ENCODE assay signal across 8 mouse cellular contexts in the genomic region with DNA sequence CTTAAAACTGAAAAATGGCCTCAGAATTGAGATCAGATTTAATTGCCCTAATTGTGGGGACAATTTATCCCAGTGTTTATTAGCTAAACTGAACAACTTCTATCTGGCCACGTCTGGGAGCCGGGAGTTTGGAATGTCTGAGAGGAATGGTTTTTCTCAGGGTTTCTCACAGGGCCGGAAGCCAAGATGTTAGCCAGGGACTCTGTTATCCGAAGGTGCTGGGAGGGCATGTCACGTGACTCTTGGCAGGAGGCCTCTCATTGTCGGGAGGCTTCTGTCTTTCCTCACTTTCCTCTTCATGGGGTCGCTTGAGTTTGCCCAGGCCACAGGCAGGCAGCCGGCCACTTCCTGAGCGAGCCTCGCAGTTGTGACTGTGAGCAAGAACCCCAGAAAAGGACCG. TPM values are rescaled to one million over a fixed set of nuclear protein-coding genes. Genes with fewer than 3 reads are reported as not detected.
A peak's percentile ranks its signal among the peaks of the same experiment; 100 is the strongest.
DNase-seq lines count a peak whose midpoint lies in the region; ATAC-seq and TF ChIP-seq lines count a peak whose summit lies in the region.

No protein-coding gene starts in this region.

- peak overlapping the region; percentile 43 for H3K4me2 ChIP-seq in lung, embryonic 15.5 days
- H3K4me2 ChIP-seq in kidney, embryonic 15.5 days, result peak overlapping the region; percentile 16; the same call in 1 of the 2 replicates
- H3K4me2 ChIP-seq in neural tube, embryonic 11.5 days (ENCODE audit: low read depth), result no peak overlapping the region

- no peak for ATAC-seq in lung, embryonic 15.5 days (ENCODE audit: borderline replicate concordance, extremely low read depth, low FRiP score, low TSS enrichment)
- ATAC-seq in kidney, embryonic 15.5 days (replicated peaks; ENCODE audit: low FRiP score), result 0 out of 2 replicates have a peak, but pooled peaks have one; percentile 36
- ATAC-seq in neural tube, embryonic 11.5 days (ENCODE audit: insufficient read depth, low FRiP score, low TSS enrichment), result no peak
- ATAC-seq in monocyte, adult 5-6 weeks (replicated peaks; ENCODE audit: insufficient number of reproducible peaks, low FRiP score, low TSS enrichment, poor library complexity, severe bottlenecking), result no peak
- no peak for ATAC-seq in megakaryocyte-erythroid progenitor cell, adult 5-6 weeks (replicated peaks; ENCODE audit: low FRiP score, low TSS enrichment, poor library complexity, severe bottlenecking)

- H3K4me3 ChIP-seq in lung, embryonic 15.5 days, result no peak overlapping the region
- no peak overlapping the region for H3K4me3 ChIP-seq in lung, adult 2 months (replicated peaks; ENCODE audit: extremely low read depth, low read depth, low read length)
- H3K4me3 ChIP-seq in kidney, embryonic 15.5 days (replicated peaks), result no peak overlapping the region
- H3K4me3 ChIP-seq in neural tube, embryonic 11.5 days (ENCODE audit: low read depth, low read length), result no peak overlapping the region

- H3K27me3 ChIP-seq in lung, embryonic 15.5 days, result no peaks in the 10 kb centered on the region
- H3K27me3 ChIP-seq in kidney, embryonic 15.5 days, result no peaks in the 10 kb centered on the region
- no peaks in the 10 kb centered on the region for H3K27me3 ChIP-seq in neural tube, embryonic 11.5 days (ENCODE audit: control insufficient read depth, insufficient read depth, low read length)

- TF ChIP-seq CTCF in lung, adult 2 months (IDR thresholded peaks at IDR 0.05; ENCODE audit: insufficient read depth, low read length), result no peak

- H3K9me3 ChIP-seq in lung, embryonic 15.5 days, result no peaks in the 10 kb centered on the region
- no peaks in the 10 kb centered on the region for H3K9me3 ChIP-seq in kidney, embryonic 15.5 days (replicated peaks)
- no peaks in the 10 kb centered on the region for H3K9me3 ChIP-seq in neural tube, embryonic 11.5 days (ENCODE audit: control insufficient read depth, low read length)

- no peak for DNase-seq in lung, adult 2 months
- DNase-seq in heart, adult 9 months (ENCODE audit: low spot score in 2 of 2), result peak; percentile 61 to 62
- DNase-seq in neural tube, embryonic 11.5 days (ENCODE audit: low spot score), result no peak
- no peak for DNase-seq in cerebellum, postnatal 36 days

- no peak for TF ChIP-seq POLR2A in lung, adult 2 months (IDR thresholded peaks at IDR 0.05; ENCODE audit: borderline replicate concordance, extremely low read depth, low read depth, low read length)

- no peaks in the 10 kb centered on the region for H3K36me3 ChIP-seq in lung, embryonic 15.5 days
- H3K36me3 ChIP-seq in kidney, embryonic 15.5 days, result no peaks in the 10 kb centered on the region
- no peaks in the 10 kb centered on the region for H3K36me3 ChIP-seq in neural tube, embryonic 11.5 days (ENCODE audit: control insufficient read depth, insufficient read depth, low read length)

- no peak overlapping the region for H3K27ac ChIP-seq in lung, embryonic 15.5 days
- peak overlapping the region; percentile 68 for H3K27ac ChIP-seq in kidney, embryonic 15.5 days
- H3K27ac ChIP-seq in neural tube, embryonic 11.5 days (ENCODE audit: low read depth, low read length), result no peak overlapping the region

- H3K4me1 ChIP-seq in lung, embryonic 15.5 days, result peaks cover 13% of the 10 kb centered on the region
- H3K4me1 ChIP-seq in lung, adult 2 months (ENCODE audit: control insufficient read depth, insufficient read depth, low read length), result peaks cover 8% of the 10 kb centered on the region
- peaks cover 11% of the 10 kb centered on the region for H3K4me1 ChIP-seq in kidney, embryonic 15.5 days
- peaks cover 3% of the 10 kb centered on the region; the same call in 1 of the 2 replicates for H3K4me1 ChIP-seq in neural tube, embryonic 11.5 days (ENCODE audit: control insufficient read depth, insufficient read depth, low read length)

- WGBS in lung, embryonic 15.5 days, result 4% methylated on average over 11 of the region's 11 CpGs
- WGBS in lung, adult 2 months, result 11% methylated on average over 11 of the region's 11 CpGs
- WGBS in kidney, embryonic 15.5 days, result 14% methylated on average over 11 of the region's 11 CpGs
- 9% methylated on average over 11 of the region's 11 CpGs for WGBS in neural tube, embryonic 11.5 days

- H3K9ac ChIP-seq in lung, embryonic 15.5 days, result no peak overlapping the region
- H3K9ac ChIP-seq in kidney, embryonic 15.5 days, result no peak overlapping the region
- 0 out of 2 replicates have a peak overlapping the region, but pooled peaks have one; percentile 7 for H3K9ac ChIP-seq in neural tube, embryonic 11.5 days (ENCODE audit: low read length)

RNA-seq across cellular contexts. Expression of gene Rgs3, which starts 31.7 kb away (rescaled TPM):
- 52.8 and 53.5 TPM in 2 replicates for polyA plus RNA-seq in lung, embryonic 15.5 days (2015; fragmentation: Nextera tagmentation; extraction: Ambion mirVana)
- 97.1 and 104 TPM in 2 replicates for polyA plus RNA-seq in lung, adult 2 months (2012; rRNA removed)
- 53.7 and 56.9 TPM in 2 replicates for polyA plus RNA-seq in kidney, embryonic 15.5 days (2015; fragmentation: Nextera tagmentation; extraction: Ambion mirVana)
- 29.4 and 31.6 TPM in 2 replicates for polyA plus RNA-seq in neural tube, embryonic 11.5 days (2014; fragmentation: Nextera tagmentation; extraction: Ambion mirVana)
- 74.1 to 183 TPM (median 86.7 TPM) in 3 replicates for total RNA-seq in monocyte, adult 5-6 weeks (2017)
- 0.68 and 11.0 TPM in 2 replicates for total RNA-seq in megakaryocyte-erythroid progenitor cell, adult 5-6 weeks (2014; fragmentation: Nextera tagmentation)
- 2.9 and 5.0 TPM in 2 replicates for total RNA-seq in megakaryocyte-erythroid progenitor cell, adult 5-6 weeks (2017)

Comparison
In these comparisons a context has a peak if more than half of its experiments do, and no peak if none do; other contexts are left out.
1. DNase-seq: peak in heart, adult 9 months (2 of 2); none in lung, adult 2 months (single experiment), neural tube, embryonic 11.5 days (single experiment) and cerebellum, postnatal 36 days (0 of 2).